Mouse (Mus musculus): Measurements from ENCODE around the gene Rps6kl1. TPM values are rescaled to one million over a fixed set of nuclear protein-coding genes. Genes with fewer than 3 reads are reported as not detected.

Rps6kl1 gene
- 3.4 and 6.8 TPM in 2 replicates for polyA plus RNA-seq (2015; fragmentation: Nextera tagmentation; extraction: Ambion mirVana)

DNA sequence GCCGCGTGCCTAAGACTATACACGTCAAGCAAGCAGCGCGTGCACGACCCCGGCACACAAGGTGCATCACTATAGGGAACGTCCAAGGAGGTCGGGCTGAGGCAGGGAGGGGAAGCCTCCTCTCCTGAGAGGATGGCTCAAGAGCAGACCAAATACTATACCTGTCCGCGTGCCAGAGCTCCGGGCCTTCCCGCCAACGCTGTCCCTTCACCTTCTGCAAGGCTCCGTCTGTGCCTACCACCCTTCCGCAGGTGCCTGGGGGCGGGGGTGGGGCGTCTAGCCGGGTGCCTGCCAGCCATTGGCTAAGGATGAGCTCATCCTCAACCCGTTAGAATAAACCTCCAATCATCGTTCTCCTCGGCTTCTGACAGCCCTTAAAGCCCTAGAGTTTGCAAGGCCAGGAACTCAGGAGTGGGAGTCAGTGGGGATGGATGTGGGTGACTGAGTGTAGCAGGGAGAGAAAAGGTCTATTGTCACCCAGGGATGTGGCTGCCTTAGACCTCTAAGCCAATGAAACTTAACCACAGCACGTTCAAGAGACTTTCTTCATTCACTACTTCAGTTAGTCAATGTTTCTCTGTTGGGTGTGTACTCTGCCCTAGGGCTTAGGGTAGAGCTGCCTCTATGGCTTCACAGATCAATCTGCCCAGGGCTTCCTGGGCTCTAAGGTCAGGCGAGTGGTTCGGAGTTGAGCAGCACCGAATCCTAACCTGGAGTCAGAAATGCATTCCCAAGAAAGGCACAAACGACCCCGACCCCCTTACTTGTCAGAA lies at the start of gene Rps6kl1:
TSS of gene Rps6kl1 (minus strand) at position 263 of the 773 bp plus-strand sequence.

GRCm38 (mm10) chr12:85177740-85178239 lies 26.7 kb upstream of the Rps6kl1 start, which contains the start of gene Pgf:
Gene Pgf (minus strand): TSS chr12:85177790.

DNA sequence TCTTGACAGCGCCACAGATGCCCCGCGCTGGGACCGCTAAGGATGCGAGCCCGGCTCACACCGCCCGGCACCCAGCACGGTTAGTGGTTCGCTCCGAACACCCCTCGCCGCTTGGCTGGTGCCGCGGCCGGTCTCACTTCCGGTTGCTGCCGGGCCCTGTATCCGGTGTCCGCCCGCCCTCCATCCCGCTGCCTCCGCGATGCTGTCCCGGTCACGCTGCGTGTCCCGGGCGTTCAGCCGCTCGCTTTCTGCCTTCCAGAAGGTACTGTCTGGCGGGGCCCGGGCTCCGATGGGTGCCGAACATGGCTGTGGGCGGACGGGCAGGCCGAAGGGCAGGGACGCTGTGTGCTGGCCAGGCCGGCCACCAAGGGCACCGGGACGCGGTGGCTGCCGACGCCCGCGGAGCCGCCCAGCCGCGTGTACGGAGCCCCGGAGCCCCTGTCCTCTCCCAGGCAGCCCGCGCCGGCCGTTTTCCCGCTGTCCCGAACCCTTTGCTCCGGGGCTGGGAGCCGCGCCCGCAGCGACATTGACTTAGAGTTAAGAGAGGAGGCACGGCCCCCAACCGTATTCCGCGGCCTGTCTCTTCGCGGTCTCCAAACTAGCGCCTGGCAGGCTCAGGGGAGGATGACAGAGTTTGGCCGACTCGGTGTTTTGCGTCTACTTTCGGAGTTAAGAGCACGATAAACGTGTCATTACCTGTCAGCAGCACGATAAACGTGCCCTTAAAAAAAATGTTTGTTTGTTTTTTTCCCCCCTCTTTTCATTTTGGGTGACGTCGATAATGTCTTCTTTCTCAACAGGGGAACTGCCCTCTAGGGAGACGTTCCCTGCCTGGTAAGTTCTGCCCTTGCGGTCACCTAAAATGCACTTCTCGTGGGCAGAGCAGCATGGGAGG lies 40.1 kb downstream of the Rps6kl1 start, which contains the start of the genes Prox2 and Dlst:
TSS of gene Prox2 (minus strand) at position 62 of the 895 bp plus-strand sequence.
TSS of gene Dlst (plus strand) at position 136 of the 895 bp plus-strand sequence.

Other genes starting within 250 kb of the Rps6kl1 start
- 220 and 237 TPM in 2 replicates for gene Fcf1, start 180.4 kb downstream of the Rps6kl1 start, polyA plus RNA-seq (2015; fragmentation: Nextera tagmentation; extraction: Ambion mirVana)
- 10.4 and 12.1 TPM in 2 replicates for gene Arel1, start 180.4 kb downstream of the Rps6kl1 start, polyA plus RNA-seq (2015; fragmentation: Nextera tagmentation; extraction: Ambion mirVana)
- 19.5 and 19.9 TPM in 2 replicates for gene Ylpm1, start 154.9 kb downstream of the Rps6kl1 start, polyA plus RNA-seq (2015; fragmentation: Nextera tagmentation; extraction: Ambion mirVana)
- gene Prox2, start 40.5 kb downstream of the Rps6kl1 start, polyA plus RNA-seq (2015; fragmentation: Nextera tagmentation; extraction: Ambion mirVana) = 2.6 and 3.9 TPM in 2 replicates
- gene Dlst, start 40.4 kb downstream of the Rps6kl1 start, polyA plus RNA-seq (2015; fragmentation: Nextera tagmentation; extraction: Ambion mirVana) = 55.8 and 91.8 TPM in 2 replicates
- gene Pgf, start 26.5 kb upstream of the Rps6kl1 start, polyA plus RNA-seq (2015; fragmentation: Nextera tagmentation; extraction: Ambion mirVana) = 5.9 and 11.9 TPM in 2 replicates
- gene Eif2b2, start 68.2 kb upstream of the Rps6kl1 start, polyA plus RNA-seq (2015; fragmentation: Nextera tagmentation; extraction: Ambion mirVana) = 51.3 and 64.4 TPM in 2 replicates
- gene Mlh3, start 119.3 kb upstream of the Rps6kl1 start, polyA plus RNA-seq (2015; fragmentation: Nextera tagmentation; extraction: Ambion mirVana) = 4.3 and 5.5 TPM in 2 replicates
- 160 and 216 TPM in 2 replicates for gene Acyp1, start 137.2 kb upstream of the Rps6kl1 start, polyA plus RNA-seq (2015; fragmentation: Nextera tagmentation; extraction: Ambion mirVana)
- 1.6 and 2.0 TPM in 2 replicates for gene Zc2hc1c, start 137.3 kb upstream of the Rps6kl1 start, polyA plus RNA-seq (2015; fragmentation: Nextera tagmentation; extraction: Ambion mirVana)
- 14.8 and 17.8 TPM in 2 replicates for gene Nek9, start 188.1 kb upstream of the Rps6kl1 start, polyA plus RNA-seq (2015; fragmentation: Nextera tagmentation; extraction: Ambion mirVana)
- gene Tmed10, start 223.6 kb upstream of the Rps6kl1 start, polyA plus RNA-seq (2015; fragmentation: Nextera tagmentation; extraction: Ambion mirVana) = 268 and 373 TPM in 2 replicates

All from adrenal gland, postnatal 0 days (tissue).